Mouse (Mus musculus) liver, adult 2 months (tissue): ENCODE data around the gene Nrxn2.

Experiments
- CTCF ChIP-seq: fragments of 200-500 bp; IDR thresholded peaks from 2 replicates; pipeline ENCODE4 v1.5.1; 2011; ENCODE audit warnings: low read depth, low read length, control low read depth
- POLR2A ChIP-seq: fragments of 200-500 bp; IDR thresholded peaks from 2 replicates; pipeline ENCODE4 v1.6.1; 2011; ENCODE audit warnings: low read length, control low read depth; ENCODE audit not compliant: insufficient read depth; ENCODE audit errors: extremely low read depth

DNA sequence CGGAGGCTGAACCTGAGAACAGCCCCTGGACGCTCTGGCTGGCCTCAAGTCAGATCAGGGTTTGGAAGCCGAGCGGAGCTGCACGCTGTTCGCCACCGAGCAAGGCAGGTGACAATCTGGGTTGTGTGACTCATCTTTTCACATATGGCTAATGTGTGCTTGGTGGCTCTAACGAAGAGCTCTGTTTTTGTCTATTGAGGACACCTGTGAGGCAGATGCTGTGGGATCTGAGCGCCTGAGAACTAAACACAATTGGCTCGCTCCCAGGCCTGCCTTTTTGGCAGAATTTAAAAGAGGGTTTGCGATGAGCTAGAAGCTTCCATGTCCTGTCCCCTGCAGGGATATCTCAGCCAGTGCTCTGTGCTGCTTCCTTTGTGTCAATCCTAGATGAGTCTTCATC, 131.0 kb downstream of the Nrxn2 start:
- TF ChIP-seq CTCF, result no peak
- no peak for TF ChIP-seq POLR2A
